7 mouse cellular contexts compared by ENCODE assay signal in the genomic region with DNA sequence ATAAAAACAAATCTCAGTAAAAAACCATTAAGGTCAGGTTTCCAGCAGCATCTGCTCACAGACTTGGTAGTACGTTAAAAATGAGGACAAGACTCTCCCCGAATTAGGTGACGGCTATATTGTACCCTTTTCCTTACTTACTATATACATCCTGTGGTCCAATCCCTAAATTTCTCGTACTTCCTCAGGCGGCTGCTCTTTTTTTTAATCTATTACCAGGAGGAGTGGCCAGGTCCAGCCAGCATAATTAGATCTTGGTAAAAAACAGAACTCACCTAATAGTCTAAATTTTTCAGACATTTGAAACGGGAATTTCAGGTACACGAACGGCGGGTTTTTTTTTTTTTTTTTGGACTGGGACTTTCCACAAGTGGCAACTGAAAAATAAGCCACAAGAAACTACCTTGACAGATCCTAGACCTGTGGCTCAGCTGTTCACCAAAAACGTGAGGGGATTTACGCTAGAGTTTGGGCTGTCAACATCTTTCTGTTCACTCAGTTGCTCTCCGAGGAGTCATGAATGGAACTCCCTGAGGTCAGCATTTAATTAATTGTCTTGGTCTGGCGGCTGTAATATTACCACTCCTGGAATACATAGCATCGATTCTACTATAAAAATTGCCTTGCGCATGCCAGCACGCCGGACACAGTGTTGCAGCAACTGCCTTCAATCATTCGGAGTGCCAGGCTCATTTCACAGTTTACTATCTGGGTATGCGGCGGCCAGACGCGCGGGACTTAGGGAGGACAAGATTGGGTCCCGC. TPM values are rescaled to one million over a fixed set of nuclear protein-coding genes. Genes with fewer than 3 reads are reported as not detected.
A peak's percentile ranks its signal among the peaks of the same experiment; 100 is the strongest.
DNase-seq lines count a peak whose midpoint lies in the region; ATAC-seq and TF ChIP-seq lines count a peak whose summit lies in the region.

No protein-coding gene starts in this region.

- H3K27ac ChIP-seq in lung, embryonic 16.5 days (ENCODE audit: low read length) = peak overlapping the region; percentile 69; the same call in 1 of the 2 replicates
- peak overlapping the region; percentile 66; the same call in 1 of the 2 replicates for H3K27ac ChIP-seq in embryonic facial prominence, embryonic 15.5 days (replicated peaks)
- no peak overlapping the region for H3K27ac ChIP-seq in limb, embryonic 11.5 days (replicated peaks; ENCODE audit: low read depth, low read length)
- peak overlapping the region; percentile 35; the same call in 1 of the 2 replicates for H3K27ac ChIP-seq in small intestine, adult 2 months (ENCODE audit: insufficient read depth, low read depth, low read length)

- no peaks in the 10 kb centered on the region for H3K27me3 ChIP-seq in lung, embryonic 16.5 days (ENCODE audit: control insufficient read depth, insufficient read depth, low read depth, low read length)
- H3K27me3 ChIP-seq in embryonic facial prominence, embryonic 15.5 days = no peaks in the 10 kb centered on the region
- no peaks in the 10 kb centered on the region for H3K27me3 ChIP-seq in limb, embryonic 11.5 days (ENCODE audit: control insufficient read depth, insufficient read depth, low read length)
- H3K27me3 ChIP-seq in small intestine, adult 2 months (ENCODE audit: control insufficient read depth, insufficient read depth, low read length) = no peaks in the 10 kb centered on the region

- ATAC-seq in lung, embryonic 16.5 days (ENCODE audit: low read depth) = no peak
- no peak for ATAC-seq in embryonic facial prominence, embryonic 15.5 days (ENCODE audit: insufficient number of reproducible peaks, low FRiP score, low TSS enrichment, low read depth)
- ATAC-seq in limb, embryonic 11.5 days (ENCODE audit: insufficient number of reproducible peaks, low FRiP score, low TSS enrichment, low read depth) = no peak

- peaks cover 35% of the 10 kb centered on the region for H3K4me1 ChIP-seq in lung, embryonic 16.5 days (replicated peaks; ENCODE audit: control insufficient read depth, insufficient read depth, low read length)
- H3K4me1 ChIP-seq in embryonic facial prominence, embryonic 15.5 days = peaks cover 44% of the 10 kb centered on the region
- H3K4me1 ChIP-seq in limb, embryonic 11.5 days (ENCODE audit: control insufficient read depth, insufficient read depth, low read length) = peaks cover 27% of the 10 kb centered on the region
- peaks cover 25% of the 10 kb centered on the region; the same call in 1 of the 2 replicates for H3K4me1 ChIP-seq in small intestine, adult 2 months (ENCODE audit: control insufficient read depth, insufficient read depth, insufficient read length, low read length)

- no peak for TF ChIP-seq POLR2A in small intestine, adult 2 months (IDR thresholded peaks at IDR 0.05; ENCODE audit: low read depth, low read length)

- H3K4me2 ChIP-seq in lung, embryonic 16.5 days (ENCODE audit: low read depth, low read length) = peak overlapping the region; percentile 79
- peak overlapping the region; percentile 72 for H3K4me2 ChIP-seq in embryonic facial prominence, embryonic 15.5 days (replicated peaks)
- peak overlapping the region; percentile 55 for H3K4me2 ChIP-seq in limb, embryonic 11.5 days (ENCODE audit: low read depth, severe bottlenecking)

- no peak for DNase-seq in lung, postnatal 36 days
- DNase-seq in limb, embryonic 11.5 days (ENCODE audit: low spot score) = no peak
- DNase-seq in thymus, postnatal 10 days (ENCODE audit: low spot score in 2 of 2) = no peak
- DNase-seq in ovary, postnatal 36 days (ENCODE audit: low spot score) = no peak

- no peaks in the 10 kb centered on the region for H3K9me3 ChIP-seq in lung, embryonic 16.5 days (ENCODE audit: control insufficient read depth, low read length)
- H3K9me3 ChIP-seq in embryonic facial prominence, embryonic 15.5 days (replicated peaks) = no peaks in the 10 kb centered on the region
- no peaks in the 10 kb centered on the region for H3K9me3 ChIP-seq in limb, embryonic 11.5 days (ENCODE audit: control insufficient read depth, low read length)

- peaks cover 2% of the 10 kb centered on the region; the same call in 1 of the 2 replicates for H3K36me3 ChIP-seq in lung, embryonic 16.5 days (ENCODE audit: control insufficient read depth, insufficient read depth, low read length)
- H3K36me3 ChIP-seq in embryonic facial prominence, embryonic 15.5 days = peaks cover 6% of the 10 kb centered on the region; the same call in 1 of the 2 replicates
- no peaks in the 10 kb centered on the region for H3K36me3 ChIP-seq in limb, embryonic 11.5 days (ENCODE audit: control insufficient read depth, insufficient read depth, low read length)
- no peaks in the 10 kb centered on the region for H3K36me3 ChIP-seq in small intestine, adult 2 months (ENCODE audit: control insufficient read depth, insufficient read depth, low read length)

- WGBS in lung, embryonic 16.5 days = 8% methylated on average over 24 of the region's 24 CpGs
- 11% methylated on average over 24 of the region's 24 CpGs for WGBS in embryonic facial prominence, embryonic 15.5 days
- 15% methylated on average over 24 of the region's 24 CpGs for WGBS in limb, embryonic 11.5 days
- WGBS in small intestine, adult 2 months = 8% methylated on average over 24 of the region's 24 CpGs

- H3K4me3 ChIP-seq in lung, embryonic 16.5 days (ENCODE audit: low read length) = peak overlapping the region; percentile 89
- H3K4me3 ChIP-seq in embryonic facial prominence, embryonic 15.5 days (replicated peaks) = peak overlapping the region; percentile 89
- peak overlapping the region; percentile 79 for H3K4me3 ChIP-seq in limb, embryonic 11.5 days (ENCODE audit: low read depth, low read length)
- H3K4me3 ChIP-seq in small intestine, adult 2 months (ENCODE audit: low read depth, low read length) = peak overlapping the region; percentile 52

- TF ChIP-seq CTCF in small intestine, adult 2 months (IDR thresholded peaks at IDR 0.05; ENCODE audit: extremely low read depth, insufficient read length, insufficient replicate concordance, low read depth, low read length) = no peak

- H3K9ac ChIP-seq in lung, embryonic 16.5 days (ENCODE audit: low read length) = peak overlapping the region; percentile 21
- H3K9ac ChIP-seq in embryonic facial prominence, embryonic 15.5 days = no peak overlapping the region
- no peak overlapping the region for H3K9ac ChIP-seq in limb, embryonic 11.5 days (ENCODE audit: low read length)

RNA-seq across cellular contexts. Expression of gene Gtpbp1, which starts 0.8 kb away (rescaled TPM):
- 30.1 and 30.4 TPM in 2 replicates for polyA plus RNA-seq in lung, embryonic 16.5 days (2015; fragmentation: Nextera tagmentation; extraction: Ambion mirVana)
- 36.4 and 39.1 TPM in 2 replicates for polyA plus RNA-seq in embryonic facial prominence, embryonic 15.5 days (2015; fragmentation: Nextera tagmentation; extraction: Ambion mirVana)
- polyA plus RNA-seq in limb, embryonic 11.5 days (2014; fragmentation: Nextera tagmentation; extraction: Ambion mirVana) = 38.7 and 39.1 TPM in 2 replicates
- polyA plus RNA-seq in small intestine, adult 2 months (2012; rRNA removed) = 18.6 and 34.9 TPM in 2 replicates

RNA-seq across cellular contexts. Expression of gene Josd1, which starts 2.1 kb away (rescaled TPM):
- polyA plus RNA-seq in lung, embryonic 16.5 days (2015; fragmentation: Nextera tagmentation; extraction: Ambion mirVana) = 15.8 and 16.1 TPM in 2 replicates
- 27.0 and 28.0 TPM in 2 replicates for polyA plus RNA-seq in embryonic facial prominence, embryonic 15.5 days (2015; fragmentation: Nextera tagmentation; extraction: Ambion mirVana)
- 17.3 and 19.5 TPM in 2 replicates for polyA plus RNA-seq in limb, embryonic 11.5 days (2014; fragmentation: Nextera tagmentation; extraction: Ambion mirVana)
- polyA plus RNA-seq in small intestine, adult 2 months (2012; rRNA removed) = 9.5 and 14.2 TPM in 2 replicates

RNA-seq across cellular contexts. Expression of gene Tomm22, which starts 19.2 kb away (rescaled TPM):
- polyA plus RNA-seq in lung, embryonic 16.5 days (2015; fragmentation: Nextera tagmentation; extraction: Ambion mirVana) = 225 and 239 TPM in 2 replicates
- polyA plus RNA-seq in embryonic facial prominence, embryonic 15.5 days (2015; fragmentation: Nextera tagmentation; extraction: Ambion mirVana) = 207 and 210 TPM in 2 replicates
- polyA plus RNA-seq in limb, embryonic 11.5 days (2014; fragmentation: Nextera tagmentation; extraction: Ambion mirVana) = 271 and 277 TPM in 2 replicates
- 13.8 and 21.7 TPM in 2 replicates for polyA plus RNA-seq in small intestine, adult 2 months (2012; rRNA removed)

RNA-seq across cellular contexts. Expression of gene Cby1, which starts 30.8 kb away (rescaled TPM):
- 72.4 and 73.0 TPM in 2 replicates for polyA plus RNA-seq in lung, embryonic 16.5 days (2015; fragmentation: Nextera tagmentation; extraction: Ambion mirVana)
- polyA plus RNA-seq in embryonic facial prominence, embryonic 15.5 days (2015; fragmentation: Nextera tagmentation; extraction: Ambion mirVana) = 67.3 and 78.6 TPM in 2 replicates
- polyA plus RNA-seq in limb, embryonic 11.5 days (2014; fragmentation: Nextera tagmentation; extraction: Ambion mirVana) = 60.2 and 64.1 TPM in 2 replicates
- polyA plus RNA-seq in small intestine, adult 2 months (2012; rRNA removed) = 3.1 and 5.6 TPM in 2 replicates

RNA-seq across cellular contexts. Expression of gene Fam227a, which starts 31.1 kb away (rescaled TPM):
- 1.4 and 1.8 TPM in 2 replicates for polyA plus RNA-seq in lung, embryonic 16.5 days (2015; fragmentation: Nextera tagmentation; extraction: Ambion mirVana)
- polyA plus RNA-seq in embryonic facial prominence, embryonic 15.5 days (2015; fragmentation: Nextera tagmentation; extraction: Ambion mirVana) = 1.8 and 1.9 TPM in 2 replicates
- 2.0 and 3.1 TPM in 2 replicates for polyA plus RNA-seq in limb, embryonic 11.5 days (2014; fragmentation: Nextera tagmentation; extraction: Ambion mirVana)
- 0.06 and 0.25 TPM in 2 replicates for polyA plus RNA-seq in small intestine, adult 2 months (2012; rRNA removed)
